Mouse (Mus musculus) CH12.LX (cell line): Measurements from ENCODE around the gene Rhoq. TPM values are rescaled to one million over a fixed set of nuclear protein-coding genes. Genes with fewer than 3 reads are reported as not detected.

Experiments
- DNase-seq: peaks from one replicate; pipeline ENCODE4 v3.0.0-alpha.2; 2013; ENCODE audit errors: extremely low read depth
- H3K27ac ChIP-seq: 2 replicates; pipeline ENCODE4 v1.5.1; 2012; ENCODE audit warnings: low read depth, mild to moderate bottlenecking, control low read depth, moderate library complexity; ENCODE audit not compliant: insufficient read depth
- H3K27me3 ChIP-seq: replicated peaks from 2 replicates; pipeline ENCODE3; 2012; ENCODE audit warnings: inconsistent platforms
- H3K36me3 ChIP-seq, 2 experiments: replicated peaks in 1 of 2; 2 replicates each; pipeline versions ENCODE3 to v1.6.1; 2012; ENCODE audit warnings: inconsistent platforms in 1 of 2, low read length in 1 of 2, mild to moderate bottlenecking in 1 of 2, mixed read lengths in 1 of 2, moderate library complexity in 1 of 2; ENCODE audit not compliant: control insufficient read depth in 1 of 2, insufficient read depth in 1 of 2
- H3K4me1 ChIP-seq, 2 experiments: 2 replicates each; pipeline ENCODE4 v1.6.1; 2012; ENCODE audit warnings: inconsistent platforms in 1 of 2, moderate library complexity in 1 of 2; ENCODE audit not compliant: insufficient read depth in 2 of 2, control insufficient read depth in 1 of 2
- H3K4me2 ChIP-seq: 2 replicates; pipeline ENCODE4 v1.6.1; 2012; ENCODE audit warnings: low read depth, mild to moderate bottlenecking, control low read depth; ENCODE audit not compliant: poor library complexity, insufficient read depth, severe bottlenecking
- H3K4me3 ChIP-seq, 3 experiments: fragments of 150-350 bp in 1 of 3; sonication (generic) in 1 of 3; replicated peaks in 1 of 3; 2 replicates each; pipeline versions ENCODE3 to v1.5.1; 2011 to 2012; ENCODE audit warnings: low read depth in 2 of 3, low read length in 2 of 3, mild to moderate bottlenecking in 2 of 3, moderate library complexity in 2 of 3, control low read depth in 1 of 3, improper control_type of control experiment in 1 of 3, inconsistent platforms in 1 of 3, mixed read lengths in 1 of 3; ENCODE audit not compliant: poor library complexity in 1 of 3
- H3K79me2 ChIP-seq: replicated peaks from 2 replicates; pipeline ENCODE4 v1.6.1; 2012; ENCODE audit warnings: mild to moderate bottlenecking, moderate library complexity; ENCODE audit not compliant: control insufficient read depth, poor library complexity, insufficient read depth, severe bottlenecking; ENCODE audit errors: extremely low read depth
- H3K9ac ChIP-seq: 2 replicates; pipeline ENCODE4 v1.6.1; 2012; ENCODE audit warnings: low read depth, mild to moderate bottlenecking, control low read depth, moderate library complexity; ENCODE audit not compliant: insufficient read depth
- H3K9me3 ChIP-seq: replicated peaks from 2 replicates; pipeline ENCODE3; 2012; ENCODE audit warnings: low read length, inconsistent platforms, mixed read lengths
- BHLHE40 ChIP-seq: IDR thresholded peaks from 2 replicates; pipeline ENCODE4 v1.6.1; 2011; ENCODE audit warnings: mild to moderate bottlenecking, low read depth, low read length, improper control_type of control experiment
- CTCF ChIP-seq, 2 experiments: IDR thresholded peaks in 1 of 2; conservative IDR thresholded peaks in 1 of 2; 2 replicates each; pipeline ENCODE4 v1.5.1; 2011 to 2012; ENCODE audit warnings: low read depth in 2 of 2, low read length in 2 of 2, improper control_type of control experiment in 1 of 2, inconsistent platforms in 1 of 2, mild to moderate bottlenecking in 1 of 2, moderate library complexity in 1 of 2
- E2F4 ChIP-seq: IDR thresholded peaks from 2 replicates; pipeline ENCODE4 v1.6.1; 2011; ENCODE audit warnings: low read depth, low read length, improper control_type of control experiment; ENCODE audit not compliant: insufficient replicate concordance
- ELF1 ChIP-seq: IDR thresholded peaks from 2 replicates; pipeline ENCODE4 v1.6.1; 2014; ENCODE audit warnings: low read depth, mild to moderate bottlenecking, inconsistent platforms, low read length, improper control_type of control experiment
- EP300 ChIP-seq: IDR thresholded peaks from 2 replicates; pipeline ENCODE4 v1.6.1; 2011; ENCODE audit warnings: low read length, improper control_type of control experiment
- ETS1 ChIP-seq: conservative IDR thresholded peaks from 2 replicates; pipeline ENCODE4 v1.6.1; 2012; ENCODE audit warnings: low read depth, mild to moderate bottlenecking, inconsistent platforms, low read length, improper control_type of control experiment, moderate library complexity
- GABPA ChIP-seq: IDR thresholded peaks from 2 replicates; pipeline ENCODE4 v1.6.1; 2012; ENCODE audit warnings: low read depth, low read length, improper control_type of control experiment, inconsistent platforms; ENCODE audit not compliant: insufficient replicate concordance
- HCFC1 ChIP-seq: IDR thresholded peaks from 2 replicates; pipeline ENCODE4 v1.6.1; 2012; ENCODE audit warnings: low read depth, mild to moderate bottlenecking, inconsistent platforms, low read length, improper control_type of control experiment
- IRF4 ChIP-seq: IDR thresholded peaks from 2 replicates; pipeline ENCODE4 v1.6.1; 2014; ENCODE audit warnings: low read depth, mild to moderate bottlenecking, inconsistent platforms, low read length, improper control_type of control experiment
- JUN ChIP-seq: IDR thresholded peaks from 2 replicates; pipeline ENCODE4 v1.6.1; 2011; ENCODE audit warnings: low read depth, mild to moderate bottlenecking, low read length, improper control_type of control experiment, moderate library complexity; ENCODE audit not compliant: insufficient read depth
- JUND ChIP-seq: conservative IDR thresholded peaks from 2 replicates; pipeline ENCODE4 v1.6.1; 2011; ENCODE audit warnings: low read depth, low read length, improper control_type of control experiment
- KAT2A ChIP-seq: IDR thresholded peaks from 2 replicates; pipeline ENCODE4 v1.6.1; 2012; ENCODE audit warnings: low read length, improper control_type of control experiment, inconsistent platforms; ENCODE audit not compliant: insufficient replicate concordance
- MAFK ChIP-seq: IDR thresholded peaks from 2 replicates; pipeline ENCODE4 v1.6.1; 2011; ENCODE audit warnings: low read length, improper control_type of control experiment; ENCODE audit not compliant: insufficient replicate concordance
- MAX ChIP-seq: IDR thresholded peaks from 2 replicates; pipeline ENCODE4 v1.6.1; 2011; ENCODE audit warnings: low read length, improper control_type of control experiment
- MAZ ChIP-seq: IDR thresholded peaks from 2 replicates; pipeline ENCODE4 v1.6.1; 2012; ENCODE audit warnings: low read depth, mild to moderate bottlenecking, inconsistent platforms, low read length, improper control_type of control experiment, moderate library complexity
- MEF2A ChIP-seq: IDR thresholded peaks from 2 replicates; pipeline ENCODE4 v1.6.1; 2014; ENCODE audit warnings: low read depth, mild to moderate bottlenecking, inconsistent platforms, low read length, improper control_type of control experiment, borderline replicate concordance
- MYC ChIP-seq: IDR thresholded peaks from 2 replicates; pipeline ENCODE4 v1.6.1; 2011; ENCODE audit warnings: low read depth, mild to moderate bottlenecking, improper control_type of control experiment, low read length
- NRF1 ChIP-seq: IDR thresholded peaks from 2 replicates; pipeline ENCODE4 v1.6.1; 2014; ENCODE audit warnings: low read depth, mild to moderate bottlenecking, inconsistent platforms, low read length, improper control_type of control experiment, moderate library complexity
- PAX5 ChIP-seq: IDR thresholded peaks from 2 replicates; pipeline ENCODE4 v1.6.1; 2012; ENCODE audit warnings: low read length, inconsistent platforms, mixed read lengths
- POLR2A ChIP-seq: IDR thresholded peaks from 2 replicates; pipeline ENCODE4 v1.6.1; 2011; ENCODE audit warnings: low read depth, mild to moderate bottlenecking, improper control_type of control experiment, low read length
- RAD21 ChIP-seq: IDR thresholded peaks from 2 replicates; pipeline ENCODE4 v1.6.1; 2011; ENCODE audit warnings: low read depth, mild to moderate bottlenecking, low read length, improper control_type of control experiment, moderate library complexity
- SMC3 ChIP-seq: IDR thresholded peaks from 2 replicates; pipeline ENCODE4 v1.6.1; 2011; ENCODE audit warnings: low read depth, low read length, improper control_type of control experiment
- TCF12 ChIP-seq: IDR thresholded peaks from 2 replicates; pipeline ENCODE4 v1.6.1; 2014; ENCODE audit warnings: low read depth, mild to moderate bottlenecking, inconsistent platforms, low read length, improper control_type of control experiment
- UBTF ChIP-seq: IDR thresholded peaks from 2 replicates; pipeline ENCODE4 v1.6.1; 2012; ENCODE audit warnings: low read depth, mild to moderate bottlenecking, inconsistent platforms, low read length, improper control_type of control experiment, moderate library complexity
- ZNF384 ChIP-seq: IDR thresholded peaks from 2 replicates; pipeline ENCODE4 v1.6.1; 2012; ENCODE audit warnings: low read depth, low read length, improper control_type of control experiment, inconsistent platforms
- dilution Hi-C: fragments of 300-500 bp; cut with MboI; formaldehyde crosslinking; loops from 2 replicates; pipeline ENCODE4 v1.14.3; 2020; ENCODE audit warnings: low sequenced_read_pairs; ENCODE audit not compliant: extremely low pct_unique_long_range_greater_than_20kb, extremely low pct_ligation_motif_present
- in situ Hi-C: fragments of 300-500 bp; cut with MboI; formaldehyde crosslinking; loops from 3 replicates; pipeline ENCODE4 v1.14.3; 2019; ENCODE audit warnings: low sequenced_read_pairs, low pct_ligation_motif_present, low pct_unique_long_range_greater_than_20kb, mixed read lengths
- polyA plus RNA-seq: library from polyadenylated mRNA; unstranded; fragments of >175 nt; gene quantifications from 2 replicates; pipeline ENCODE4 v1.2.1, GENCODE M21; 2012; ENCODE audit warnings: low read depth; ENCODE audit not compliant: insufficient read length
- total RNA-seq, 2 experiments: library from RNA; depleted of rRNA; stranded (reverse); fragments of 300-350 nt in 1 of 2; fragments of >200 nt in 1 of 2; gene quantifications; 2 replicates each; pipeline ENCODE4 v1.2.3; 2012 to 2014

Rhoq gene
- total and polyA plus RNA-seq, 3 experiments = 18.8 to 24.4 (median 23.2) TPM

DNA sequence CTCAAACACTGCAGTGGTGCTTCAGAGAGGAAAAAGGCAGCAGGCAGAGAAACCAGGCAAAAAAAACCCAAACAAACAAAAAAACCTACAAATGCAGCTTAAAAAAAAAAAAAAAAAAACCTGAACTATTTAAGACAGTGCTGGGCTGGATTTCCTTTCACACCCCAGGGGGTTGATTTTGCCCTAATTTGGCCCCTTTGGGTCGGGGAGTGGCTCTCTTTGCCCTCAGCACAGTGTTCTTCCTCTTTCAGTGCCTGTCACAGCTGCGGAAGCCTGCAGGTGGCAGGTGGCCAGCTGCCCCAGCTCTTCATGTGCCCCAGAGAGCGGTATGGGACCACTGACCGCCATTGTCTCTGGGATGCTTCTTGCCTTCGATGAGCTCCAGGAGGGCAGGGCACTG lies 6.7 kb downstream of the Rhoq start:
- Histone ChIP-seq H3K9ac (no peak overlapping the region), H3K36me3 (peaks cover 45 to 81% of the 10 kb centered on the region in 2 experiments), H3K4me3 (no peak overlapping the region), H3K27ac (0 out of 2 replicates have a peak overlapping the region, but pooled peaks have one; percentile 24), H3K4me1 (peaks cover 39 to 85% of the 10 kb centered on the region in 2 experiments), H3K27me3 (no peaks in the 10 kb centered on the region), H3K79me2 (peaks cover 9% of the 10 kb centered on the region), H3K9me3 (no peaks in the 10 kb centered on the region), H3K4me2 (peak overlapping the region; percentile 32)
- in situ Hi-C loops (no loop called here), dilution Hi-C loops (no loop called here)
- TF ChIP-seq NRF1 = no peak
- TF ChIP-seq EP300 = peak; percentile 80
- TF ChIP-seq PAX5 = no peak
- 0 out of 2 replicates have a peak, but pooled peaks have one; percentile 37 for TF ChIP-seq MAX
- peak; percentile 95 for TF ChIP-seq TCF12
- TF ChIP-seq ELF1 = peak; percentile 53; the same call in 1 of the 2 replicates
- peak; percentile 31 for TF ChIP-seq IRF4
- no peak for TF ChIP-seq JUND
- TF ChIP-seq E2F4 = no peak
- TF ChIP-seq ETS1 = 0 out of 2 replicates have a peak, but pooled peaks have one; percentile 37
- no peak for TF ChIP-seq MAFK
- no peak for TF ChIP-seq MYC
- peak in 1 of 2 experiments; percentile 38; a peak in 2 of 4 replicates for TF ChIP-seq CTCF (conservative IDR thresholded peaks at IDR 0.05 in 1 of 2, IDR thresholded peaks at IDR 0.05 in 1 of 2; ENCODE audit: low read depth in 2 of 2, low read length in 2 of 2)
- TF ChIP-seq KAT2A = no peak
- TF ChIP-seq GABPA = no peak
- no peak; the same call in 1 of the 2 replicates for TF ChIP-seq HCFC1
- TF ChIP-seq ZNF384 = peak; percentile 97
- TF ChIP-seq SMC3 = peak; percentile 23; the same call in 1 of the 2 replicates
- peak; percentile 86 for TF ChIP-seq MEF2A
- TF ChIP-seq UBTF = no peak
- peak; percentile 14 for TF ChIP-seq RAD21
- 0 out of 2 replicates have a peak, but pooled peaks have one; percentile 16 for TF ChIP-seq POLR2A
- TF ChIP-seq MAZ = no peak
- peak; percentile 50; the same call in 1 of the 2 replicates for TF ChIP-seq BHLHE40
- no peak for TF ChIP-seq JUN
- DNase-seq = peak; percentile 88
